Mouse (Mus musculus) thymus, adult 18-20 months (tissue): ENCODE data around the gene Ercc6l2.

Source experiments
- DNase-seq, 2 experiments: peaks; one replicate each; pipeline ENCODE4 v3.0.0; 2022; ENCODE audit warnings: mixed read lengths in 2 of 2

The Ercc6l2 gene

DNA sequence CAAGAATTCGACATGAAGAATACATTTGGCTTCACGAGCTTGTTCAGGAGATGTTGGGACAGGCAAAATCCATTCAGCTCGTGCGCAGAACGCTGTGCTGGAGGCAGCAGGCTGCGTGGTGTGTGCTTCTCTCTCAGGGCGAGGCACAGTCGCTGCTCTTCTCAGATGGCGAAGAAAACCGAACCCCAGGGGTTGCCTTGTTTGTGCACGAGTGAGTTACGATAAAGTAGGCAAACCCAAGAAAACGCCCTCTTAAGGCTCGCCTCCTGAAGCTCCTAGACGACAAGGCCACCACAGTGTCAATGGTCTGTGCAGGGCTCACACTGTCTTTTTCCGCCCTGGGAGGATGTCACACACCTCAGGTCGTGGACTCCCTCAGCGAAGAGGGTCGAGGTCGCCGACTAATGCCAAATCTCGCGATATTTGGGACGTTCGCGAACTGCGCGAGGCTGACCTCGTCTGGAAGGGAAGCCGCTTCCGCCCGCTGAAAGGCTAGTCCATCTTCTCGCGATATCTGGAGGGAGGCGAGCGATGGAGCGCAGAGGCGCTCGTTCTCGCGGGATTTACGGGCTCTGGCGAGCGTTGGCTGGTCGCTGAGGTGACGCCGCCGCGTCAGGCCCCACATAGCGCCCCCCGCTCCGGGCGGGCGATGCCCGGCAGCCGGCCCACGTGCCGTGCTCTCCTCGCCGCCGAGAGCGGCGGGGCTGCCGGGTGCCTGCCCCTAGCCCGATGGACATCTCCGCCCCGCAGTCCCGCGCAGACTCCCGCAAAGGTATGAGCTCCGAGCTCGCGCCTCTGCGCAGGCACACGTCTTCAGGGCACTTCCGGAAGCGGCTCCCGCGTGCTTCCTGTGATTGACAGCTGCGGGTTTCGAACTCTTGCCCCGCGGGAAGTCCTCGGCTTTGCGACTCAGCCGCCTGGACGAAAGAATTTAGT lies at the start of gene Ercc6l2:
Gene Ercc6l2, plus strand, starts transcription at position 495 of the 936 bp plus-strand sequence.
- peak; percentile 99 for DNase-seq

DNA sequence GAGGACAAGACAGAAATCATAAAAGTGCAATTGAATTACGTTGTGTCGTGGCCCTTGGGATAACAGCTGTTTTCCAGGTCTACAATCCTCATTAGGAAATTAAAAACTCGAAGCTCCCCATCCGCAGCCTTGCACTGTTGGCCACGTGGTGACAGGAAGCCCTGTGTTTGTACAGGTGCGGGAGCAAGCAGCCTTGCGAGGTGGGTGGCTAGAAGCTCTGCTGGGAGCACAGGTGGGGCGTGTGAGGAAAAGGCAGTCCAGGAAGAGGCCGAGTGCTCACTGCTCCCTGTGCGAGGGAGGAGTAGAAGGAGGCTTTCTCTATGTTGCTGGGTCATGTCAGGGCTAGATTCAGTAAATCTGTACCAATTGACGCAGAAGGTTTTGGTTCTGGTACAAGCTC lies 49.0 kb upstream of the Ercc6l2 start:
- DNase-seq, result no peak

DNA sequence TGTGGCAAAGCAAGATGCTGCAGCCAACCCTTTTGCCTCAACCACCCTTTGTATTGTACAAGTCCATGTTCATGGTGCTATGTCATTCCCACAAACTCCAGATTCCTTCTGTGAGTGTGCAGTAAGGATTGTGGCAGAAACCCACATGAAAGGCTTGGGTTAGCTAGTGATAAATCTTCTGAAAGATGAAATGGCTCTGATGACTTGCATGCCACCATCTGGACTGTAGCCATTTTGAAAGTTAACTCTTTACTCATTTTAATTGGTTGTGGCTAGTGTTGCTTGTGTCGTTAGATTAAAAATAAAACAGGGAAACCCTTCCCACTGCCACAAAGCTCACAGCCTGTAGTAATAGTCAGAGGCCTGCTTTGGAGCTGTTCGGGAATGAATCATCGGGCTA lies 44.0 kb upstream of the Ercc6l2 start:
- DNase-seq, result no peak

DNA sequence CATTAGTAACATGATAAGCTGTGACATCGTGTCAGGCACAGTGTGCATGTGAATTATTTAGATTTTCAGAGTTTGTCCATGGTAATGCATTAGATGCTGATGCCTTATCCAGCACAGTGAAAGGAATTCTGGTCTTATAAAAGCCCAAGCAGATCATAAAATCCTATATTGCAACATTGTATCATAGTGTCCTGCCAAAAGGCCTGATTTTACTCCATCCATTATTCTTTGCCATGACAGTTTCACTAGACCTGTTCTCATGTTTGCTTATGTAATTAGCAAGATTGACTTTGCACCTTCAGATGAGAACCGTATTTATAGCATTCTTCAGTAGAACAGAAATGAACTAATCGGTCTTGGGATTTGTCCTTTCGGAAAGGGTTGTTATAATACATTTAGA lies 36.1 kb upstream of the Ercc6l2 start:
- DNase-seq, result no peak

DNA sequence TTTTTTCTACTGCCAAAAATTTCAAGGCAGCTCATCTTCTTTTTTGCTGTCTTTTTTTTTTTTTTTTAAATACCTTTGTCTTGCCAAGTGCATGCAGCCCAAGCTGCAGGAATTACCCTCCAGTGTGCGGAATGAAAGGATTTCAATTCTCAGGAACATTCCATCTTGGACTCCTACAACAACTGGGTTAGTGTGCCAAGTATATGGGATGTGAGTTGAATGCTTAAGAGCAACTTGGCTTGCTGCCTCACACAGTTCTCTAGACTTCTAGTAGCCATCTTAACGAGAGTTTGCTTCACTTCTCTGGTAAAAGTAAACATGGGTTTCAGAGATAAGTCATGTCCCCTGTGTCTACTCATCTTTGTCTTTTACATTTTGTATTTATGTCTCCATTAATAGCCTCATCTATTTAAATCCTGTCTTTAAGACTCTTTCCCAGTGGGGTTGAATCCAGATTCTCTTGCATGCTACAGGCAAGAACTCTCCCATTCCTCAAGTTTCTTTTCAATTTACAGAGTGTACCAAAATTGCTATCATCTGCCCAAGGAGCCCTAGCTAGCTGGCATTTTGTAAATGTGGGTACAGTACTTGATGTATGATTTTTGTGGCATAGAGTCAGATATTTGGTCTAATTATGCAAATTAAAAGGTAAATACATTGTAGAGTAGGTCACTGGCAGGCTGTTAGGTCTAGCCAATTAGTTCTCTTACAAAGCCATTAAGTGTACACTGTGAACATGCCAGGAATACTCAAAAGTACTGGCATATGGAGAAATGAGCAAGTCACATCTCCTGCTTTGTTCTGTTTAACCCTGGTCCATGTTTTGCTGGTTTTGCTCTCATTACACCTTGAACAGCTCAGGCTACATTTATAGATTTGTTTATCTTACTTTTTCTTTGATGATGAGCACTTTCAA lies 35.4 kb upstream of the Ercc6l2 start:
- DNase-seq, result no peak

DNA sequence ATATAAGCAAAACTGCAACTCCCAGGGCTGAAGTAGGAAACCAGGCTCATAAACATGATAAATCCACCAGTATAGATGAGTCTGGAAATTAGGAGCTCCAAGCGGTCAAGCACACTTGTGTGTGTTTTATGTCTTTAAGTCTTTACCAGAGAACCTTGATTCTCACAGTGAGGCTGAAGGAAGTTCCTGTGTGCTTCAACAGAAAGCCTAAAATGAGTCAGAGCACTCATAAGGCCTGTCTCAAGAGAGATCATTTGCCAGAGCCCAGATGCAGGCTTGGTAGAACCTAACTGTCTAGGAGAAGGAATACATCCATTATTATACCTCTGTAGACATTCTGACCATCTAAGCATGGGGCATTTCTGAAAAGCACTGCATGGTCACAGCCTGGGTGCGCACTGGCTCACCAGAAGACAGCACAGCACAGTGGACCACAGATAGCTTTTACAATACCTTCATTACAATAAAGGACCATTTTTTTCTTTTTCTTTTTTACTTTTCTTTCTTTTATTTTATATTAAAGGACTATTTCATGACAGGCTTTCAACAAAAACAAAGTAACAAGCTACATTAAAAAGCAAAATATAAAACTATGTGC lies 22.7 kb upstream of the Ercc6l2 start:
- no peak for DNase-seq

DNA sequence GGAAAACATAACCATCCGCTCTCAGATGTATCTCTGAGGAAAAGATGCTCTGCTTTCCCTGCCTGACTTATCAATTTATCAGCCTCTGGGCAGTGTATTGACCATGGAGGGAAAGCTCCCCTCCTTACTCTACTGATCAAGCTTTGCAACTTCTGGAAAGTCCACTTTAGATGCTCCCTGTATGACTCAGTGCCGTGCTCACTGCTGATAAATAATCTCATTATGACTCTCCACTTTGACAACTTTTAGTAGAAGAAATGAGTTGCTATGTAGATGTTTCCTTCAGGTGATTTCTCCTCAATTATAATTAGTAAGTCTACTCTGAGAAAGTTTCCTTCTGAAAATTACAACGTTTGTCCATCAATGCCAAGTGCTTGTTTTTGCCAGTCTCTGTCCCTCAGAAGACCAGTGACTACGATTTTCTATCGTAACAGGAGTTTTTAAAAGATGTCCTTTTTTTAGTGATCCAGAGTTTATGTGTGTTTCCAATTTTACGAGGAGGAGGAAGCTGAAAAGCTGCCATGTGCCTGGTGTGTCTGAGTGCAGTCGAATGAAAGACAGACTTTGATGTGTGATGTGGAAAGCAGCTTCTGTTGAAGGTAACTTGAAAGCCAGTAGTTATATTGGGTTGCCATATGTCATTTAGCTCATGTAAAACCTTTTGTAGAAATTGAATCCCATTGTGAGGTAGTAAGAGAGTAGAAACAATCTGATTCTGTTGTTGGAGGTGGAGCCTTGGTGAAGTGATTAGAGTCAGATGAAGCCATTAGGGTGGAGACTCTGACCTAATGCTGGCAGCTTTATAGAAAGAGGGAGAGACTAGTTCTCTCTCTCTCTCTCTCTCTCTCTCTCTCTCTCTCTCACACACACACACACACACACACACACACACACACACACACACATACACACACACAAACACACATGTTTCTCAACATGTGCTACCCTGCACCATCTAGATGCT lies 21.4 kb upstream of the Ercc6l2 start:
- DNase-seq, result no peak

DNA sequence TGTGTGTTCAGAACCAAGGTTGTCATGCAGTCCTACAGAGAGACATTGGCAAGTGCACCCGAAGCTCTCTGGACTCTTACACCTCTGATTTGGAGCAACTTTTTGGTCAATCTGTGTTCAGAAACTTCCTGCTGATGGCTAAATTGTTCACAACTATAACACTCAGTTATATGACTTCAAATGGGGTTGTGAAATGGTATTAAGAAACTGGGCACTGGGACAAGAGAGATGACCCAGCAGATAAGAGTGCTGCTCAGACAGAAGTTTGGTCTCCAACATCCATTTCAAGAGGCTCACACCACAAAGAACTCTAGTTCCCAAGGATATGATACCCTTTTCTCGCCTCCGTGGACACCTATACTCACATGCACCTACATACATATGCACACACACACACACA lies 16.4 kb upstream of the Ercc6l2 start:
- DNase-seq, result no peak

DNA sequence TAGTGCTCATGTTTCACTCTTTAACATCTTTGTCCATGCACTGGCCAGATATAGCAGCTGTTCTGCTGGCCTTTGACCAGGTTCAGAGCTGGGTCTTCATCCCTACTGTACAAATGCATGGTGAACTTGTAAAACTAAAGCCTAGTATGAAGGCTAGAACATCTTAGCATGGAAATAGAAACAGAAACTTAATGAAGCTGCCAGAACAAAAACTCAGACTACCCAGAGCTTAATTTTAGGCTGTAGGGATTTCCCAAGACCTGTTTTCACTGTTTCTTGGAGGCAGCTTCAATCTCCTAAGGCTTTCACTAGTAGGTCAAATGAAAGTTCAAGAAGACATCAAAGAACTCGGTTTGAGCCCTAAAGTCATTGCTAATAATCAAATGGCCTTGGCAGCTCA lies 15.1 kb upstream of the Ercc6l2 start:
- no peak for DNase-seq

DNA sequence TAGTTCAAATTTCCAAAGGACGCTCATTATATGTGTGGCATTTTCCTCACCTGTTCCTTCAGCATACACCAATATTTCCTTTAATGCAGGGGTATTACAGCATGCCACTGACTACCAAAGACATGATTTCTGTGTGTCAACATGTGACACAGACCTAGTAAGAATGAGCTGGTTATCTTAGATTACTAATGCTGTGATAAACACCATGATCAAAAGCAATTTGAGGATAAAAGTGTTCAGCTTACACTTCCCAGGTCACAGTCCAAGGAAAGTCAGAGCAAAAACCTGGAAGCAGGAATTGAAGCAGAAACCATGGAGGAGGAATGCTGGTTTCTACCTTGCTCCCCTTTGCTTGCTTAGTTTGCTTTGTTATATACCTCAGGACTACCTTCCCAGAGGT lies 13.8 kb upstream of the Ercc6l2 start:
- no peak for DNase-seq

DNA sequence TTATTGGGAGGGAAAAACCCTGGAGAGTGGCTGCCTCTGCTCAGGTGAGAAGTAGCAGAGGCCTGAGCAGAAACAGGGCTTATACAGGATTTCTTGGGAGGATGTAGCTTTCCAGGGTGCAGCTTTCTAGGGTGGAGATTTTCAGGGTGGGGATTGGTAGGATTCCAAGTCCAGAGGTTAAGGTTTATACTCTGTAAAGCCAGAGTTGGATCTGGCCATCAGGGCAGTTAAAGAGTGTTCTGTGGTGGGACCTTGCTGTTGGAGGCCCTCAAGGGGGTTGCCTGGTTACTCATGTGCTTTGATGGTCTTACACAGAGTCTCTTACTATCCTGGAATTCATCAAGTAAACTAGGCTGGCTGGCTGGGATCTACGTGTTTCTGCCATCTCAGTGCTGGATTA lies 7.8 kb upstream of the Ercc6l2 start:
- DNase-seq, result no peak

DNA sequence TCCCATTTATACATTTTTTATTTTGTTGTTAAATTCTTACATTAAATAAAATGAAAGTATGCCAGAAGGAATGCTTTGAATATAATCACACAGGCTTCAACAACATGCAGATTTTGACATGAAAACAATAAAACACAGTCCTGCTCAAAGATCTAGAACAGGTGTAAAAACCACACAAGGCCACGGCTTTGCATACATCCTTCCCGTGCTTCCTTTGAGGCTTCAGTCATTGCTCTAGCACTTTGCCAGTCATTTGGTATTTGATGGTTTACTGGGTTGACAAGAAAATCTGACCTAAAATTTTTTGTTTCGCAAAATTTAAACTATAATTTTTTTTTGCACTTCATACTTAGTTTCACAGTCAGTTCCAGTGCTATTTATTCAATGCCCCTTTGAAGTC lies 7.1 kb upstream of the Ercc6l2 start:
- DNase-seq, result peak; percentile 8 to 39

DNA sequence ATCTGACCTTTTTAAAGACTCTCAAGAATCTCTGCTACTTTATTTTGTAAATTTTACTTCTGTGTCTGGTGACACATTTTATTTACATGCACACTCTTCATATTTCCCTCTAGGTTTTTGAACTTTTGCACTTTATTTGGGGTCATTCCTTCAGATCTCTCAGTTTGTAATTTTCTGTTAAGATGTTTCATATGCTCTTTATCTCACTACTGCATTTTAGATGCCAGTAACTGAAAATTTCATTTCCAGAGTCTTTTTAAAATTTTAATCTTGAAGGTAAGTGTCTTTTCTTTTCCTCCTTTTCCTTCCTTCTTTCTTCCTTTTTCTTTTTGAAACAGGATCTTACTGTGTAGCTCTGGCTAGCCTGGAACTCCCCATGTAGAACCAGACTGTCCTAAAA lies 3.6 kb upstream of the Ercc6l2 start:
- no peak for DNase-seq

DNA sequence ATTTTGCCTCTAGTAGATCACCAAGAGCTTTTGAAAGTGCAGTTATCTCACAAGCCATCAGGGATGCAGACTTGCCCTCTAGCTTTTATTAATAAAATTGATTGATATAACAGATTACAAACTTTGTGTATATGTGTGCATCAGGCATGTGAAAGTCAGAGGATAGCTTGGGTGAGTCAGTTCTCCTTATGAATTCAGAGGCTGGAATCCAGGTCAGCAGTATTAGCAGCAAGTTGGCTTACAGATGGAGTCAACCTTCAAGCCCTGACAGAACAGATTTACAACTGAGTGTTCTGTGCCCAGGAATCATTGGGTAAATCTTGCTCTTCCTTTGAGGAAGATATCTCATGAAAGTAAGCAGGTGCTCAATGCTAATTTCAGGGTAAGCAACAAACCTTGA lies 891 bp downstream of the Ercc6l2 start:
- no peak for DNase-seq

DNA sequence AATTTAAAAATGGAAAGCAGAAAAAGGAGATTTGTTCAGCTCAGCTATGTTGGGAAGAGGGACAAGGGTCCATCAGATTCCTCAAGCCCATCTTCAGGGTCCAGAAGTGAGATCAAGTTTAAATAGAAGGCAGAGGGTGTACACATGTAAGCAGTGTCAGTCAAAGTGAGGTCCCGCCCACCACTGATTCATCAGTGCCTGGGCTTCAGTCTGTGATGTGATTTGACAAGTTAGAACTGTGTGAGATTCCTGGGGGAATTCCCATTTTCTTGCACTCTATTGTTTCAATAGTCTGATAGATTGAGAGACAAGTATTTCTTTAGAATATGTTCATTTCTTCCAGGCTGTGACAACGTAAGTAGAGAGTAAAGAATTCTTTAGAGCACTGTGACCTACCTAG lies 30.7 kb downstream of the Ercc6l2 start:
- no peak for DNase-seq

DNA sequence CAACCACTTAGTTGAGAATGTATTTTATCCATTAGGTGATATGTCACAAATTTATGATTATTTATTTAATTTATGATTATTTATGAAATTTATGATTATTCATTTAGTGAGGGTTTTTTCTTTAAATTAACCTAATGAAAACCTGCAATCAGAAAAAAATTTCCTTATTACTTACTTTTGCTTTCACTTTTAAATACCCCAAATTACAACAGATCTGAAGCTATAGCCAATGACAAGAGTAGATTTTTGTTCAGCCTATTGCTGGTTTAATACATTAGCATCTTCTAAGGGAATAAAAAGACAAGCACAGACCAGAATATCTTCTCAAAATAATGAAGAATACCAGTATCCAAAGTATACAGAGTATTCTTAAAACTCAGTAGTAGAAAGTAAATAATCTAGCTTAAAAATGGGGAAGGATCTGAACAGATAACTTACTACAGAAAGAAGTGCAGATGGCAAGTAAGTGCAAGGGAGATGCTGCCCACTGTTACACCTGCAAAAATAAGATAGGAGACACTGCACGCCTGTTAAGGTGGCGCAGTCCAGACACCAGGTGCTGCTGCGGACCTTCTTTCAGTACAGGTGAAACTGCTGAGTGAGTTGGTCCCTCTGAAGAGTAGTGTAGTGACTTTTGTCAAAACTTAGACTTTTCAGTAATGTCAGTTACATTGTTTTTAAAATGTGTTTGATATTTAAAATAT lies 35.4 kb downstream of the Ercc6l2 start:
- no peak for DNase-seq

DNA sequence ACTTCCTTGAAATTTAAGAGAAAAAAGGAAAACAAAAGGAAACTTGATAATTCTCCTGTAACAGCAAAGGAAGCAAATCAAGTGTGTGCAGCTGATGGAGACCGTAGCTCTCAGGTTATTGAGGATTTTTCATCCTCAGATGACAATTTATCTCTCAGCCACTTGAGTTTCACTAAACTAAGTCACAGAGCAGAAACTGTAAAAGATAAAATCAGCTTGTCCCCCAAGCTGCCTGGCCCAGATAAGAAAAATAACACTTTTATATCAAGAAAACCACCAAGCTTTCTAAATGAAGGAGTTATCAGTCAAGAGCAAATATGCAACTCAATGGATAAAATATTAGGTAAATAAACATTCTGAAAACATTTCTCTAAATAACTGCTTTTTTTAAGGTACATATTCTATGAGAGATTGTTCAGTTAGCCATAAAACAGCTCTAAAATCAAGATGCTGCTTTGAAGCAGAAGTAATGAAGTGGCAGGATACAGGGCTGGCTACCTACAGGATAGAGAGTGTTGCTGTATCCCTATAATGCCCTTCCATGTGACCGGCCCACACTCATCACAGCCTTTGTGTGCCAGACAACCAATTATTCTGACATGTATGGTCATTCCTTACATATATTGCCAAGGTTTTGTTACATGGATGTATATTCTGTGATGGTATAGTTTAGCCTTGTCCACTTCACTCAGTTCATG lies 57.7 kb downstream of the Ercc6l2 start:
- DNase-seq, result no peak

DNA sequence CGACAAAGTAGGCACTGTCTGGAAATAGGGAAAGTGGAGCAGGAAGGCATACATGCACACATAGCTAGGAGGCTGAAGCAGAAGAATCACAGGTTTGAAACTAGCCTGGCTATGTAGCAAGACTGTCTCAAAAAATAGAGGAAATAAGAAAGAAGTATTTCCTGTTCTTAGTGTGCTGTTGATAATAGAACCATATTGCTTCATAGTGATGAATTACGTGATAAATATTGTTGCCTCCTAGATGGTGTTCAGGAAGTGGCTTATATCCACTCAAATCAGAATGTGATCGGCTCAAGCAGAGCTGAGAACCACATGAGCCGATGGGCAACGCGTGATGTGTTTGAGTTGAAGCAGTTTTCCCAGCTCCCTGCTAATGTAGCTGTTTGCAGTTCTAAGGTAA lies 62.1 kb downstream of the Ercc6l2 start:
- no peak for DNase-seq

DNA sequence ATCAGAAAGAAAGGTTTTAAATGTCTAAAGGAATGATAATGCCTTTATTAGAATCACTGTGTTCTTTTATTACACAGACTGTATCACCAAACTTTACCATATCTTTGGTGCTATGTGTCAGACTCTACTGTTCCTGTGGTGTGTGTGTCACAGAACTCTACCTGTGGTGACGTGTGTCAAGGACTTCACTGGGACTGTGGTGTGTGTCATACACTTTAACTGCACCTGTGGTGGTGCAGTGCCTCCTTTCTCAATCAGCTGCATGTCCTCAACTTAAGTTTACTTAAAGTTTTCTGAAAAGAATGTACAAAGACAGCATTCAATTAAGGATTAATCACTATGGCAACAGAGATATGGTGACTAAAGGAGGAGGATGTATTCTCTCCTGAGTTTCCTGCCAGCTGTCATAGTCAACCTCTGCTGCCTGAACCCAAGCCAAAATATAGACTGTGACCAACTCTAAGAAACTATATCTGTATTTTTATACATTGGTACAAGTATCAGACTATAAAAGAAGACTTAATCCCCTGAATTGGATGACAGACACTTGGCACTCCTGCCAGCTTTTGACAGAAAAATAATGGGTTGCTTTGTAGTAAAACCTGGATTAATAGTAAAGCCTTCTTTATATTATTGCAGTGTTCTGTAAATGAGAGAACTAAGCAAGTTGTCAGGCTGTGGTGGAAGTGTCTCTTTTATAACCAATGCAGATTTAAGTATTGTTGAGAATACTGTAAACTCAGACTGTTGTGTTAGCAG lies 64.2 kb downstream of the Ercc6l2 start:
- DNase-seq, result no peak

DNA sequence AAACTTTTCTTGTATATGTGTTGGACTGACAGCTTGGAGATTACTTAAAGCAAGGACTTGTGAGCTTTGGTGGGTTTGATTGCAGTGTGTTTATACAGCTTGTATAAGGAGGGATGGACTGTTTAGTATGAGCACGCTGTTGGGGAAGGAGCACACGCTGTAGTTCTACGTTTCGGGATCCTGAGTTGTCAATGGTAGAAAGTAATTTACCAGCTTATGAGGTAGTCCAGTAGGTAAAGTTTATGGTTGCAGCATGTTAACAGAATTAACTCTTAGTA lies 64.8 kb downstream of the Ercc6l2 start:
- DNase-seq, result no peak
